Mouse (Mus musculus) lung, adult 2 months (tissue): Measurements from ENCODE around the gene Klhl11. TPM values are rescaled to one million over a fixed set of nuclear protein-coding genes. Genes with fewer than 3 reads are reported as not detected.

Source experiments
- DNase-seq: peaks from one replicate; pipeline ENCODE4 v3.0.0; 2022
- H3K4me1 ChIP-seq: fragments of 200-500 bp; 2 replicates; pipeline ENCODE4 v1.6.1; 2011; ENCODE audit warnings: low read length; ENCODE audit not compliant: control insufficient read depth, insufficient read depth
- H3K4me3 ChIP-seq: fragments of 200-500 bp; replicated peaks from 2 replicates; pipeline ENCODE3; 2011; ENCODE audit warnings: low read depth, mild to moderate bottlenecking, control low read depth, low read length; ENCODE audit errors: extremely low read depth
- CTCF ChIP-seq: fragments of 200-500 bp; IDR thresholded peaks from 2 replicates; pipeline ENCODE4 v1.5.1; 2011; ENCODE audit warnings: mild to moderate bottlenecking, low read length, control low read depth; ENCODE audit not compliant: insufficient read depth
- POLR2A ChIP-seq: fragments of 200-500 bp; IDR thresholded peaks from 2 replicates; pipeline ENCODE4 v1.6.1; 2011; ENCODE audit warnings: low read depth, mild to moderate bottlenecking, control low read depth, low read length, borderline replicate concordance; ENCODE audit errors: extremely low read depth
- WGBS: fragments of 180-500 bp; shearing (Covaris S2); methylation state at CpG from one replicate; pipeline ENCODE4 v1.1.7; 2018; 5-methylcytosine and 5-hydroxymethylcytosine counted together
- polyA plus RNA-seq: library from polyadenylated mRNA; depleted of rRNA; stranded (reverse); fragments of >200 nt; gene quantifications from 2 replicates; pipeline ENCODE4 v1.2.3, GENCODE M21; 2012

Gene Klhl11
- polyA plus RNA-seq, 1 experiment, result 6.2 TPM

DNA sequence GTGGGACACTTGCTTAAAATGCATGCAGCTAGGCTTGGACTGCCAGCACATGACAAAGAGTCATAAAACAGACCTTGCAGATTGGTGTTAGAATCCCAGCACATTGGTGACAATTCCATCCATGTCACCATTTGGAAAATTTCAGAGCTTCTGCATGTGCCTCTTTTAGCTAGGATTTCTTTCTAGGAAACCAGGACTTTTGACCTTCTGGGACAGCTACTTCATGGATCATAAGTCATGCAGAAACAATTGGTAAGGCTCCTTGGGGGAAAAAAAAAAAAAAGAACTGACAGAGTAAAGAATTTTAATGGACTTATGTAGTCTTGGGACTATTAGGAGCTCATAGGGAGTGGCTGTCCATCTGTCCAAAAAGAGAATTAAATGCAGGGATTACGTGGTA is 34.6 kb downstream of the Klhl11 start:
- no peak for DNase-seq
- WGBS, result 93% methylated on average over 1 of the region's 1 CpGs
- Histone ChIP-seq H3K4me3 (no peak overlapping the region), H3K4me1 (peaks cover 3% of the 10 kb centered on the region)
- no peak for TF ChIP-seq CTCF
- no peak for TF ChIP-seq POLR2A

- WGBS, result 87% methylated on average over 9 of the region's 9 CpGs
- TF ChIP-seq CTCF (no peak), POLR2A (no peak)
- no peak for DNase-seq
- no peak overlapping the region for H3K4me3 ChIP-seq
- H3K4me1 ChIP-seq, result peaks cover 3% of the 10 kb centered on the region
Measured at GRCm38 (mm10) chr11:100435678-100436246, 36.8 kb downstream of the Klhl11 start.

DNA sequence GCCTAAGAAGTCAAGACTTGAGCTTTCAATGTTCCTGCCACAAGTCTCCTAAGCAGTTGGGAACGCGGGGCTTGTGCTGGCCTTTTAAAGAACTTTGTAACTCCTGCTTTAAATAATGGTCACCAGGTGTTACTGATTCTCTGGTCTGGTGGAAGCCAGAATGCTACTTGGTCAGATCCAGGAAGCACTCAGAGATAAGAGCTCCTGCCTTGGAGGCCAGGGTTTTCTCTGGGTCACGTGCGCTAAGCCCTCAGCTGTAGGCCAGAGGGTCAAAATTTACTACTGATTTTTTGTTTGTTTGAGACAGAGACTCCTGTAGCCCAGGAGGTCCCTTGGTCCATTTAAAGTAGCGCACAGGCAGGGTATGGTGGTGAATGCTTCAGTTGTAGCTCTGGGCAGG is 40.5 kb downstream of the Klhl11 start:
- 79% methylated on average over 5 of the region's 5 CpGs for WGBS
- no peak for DNase-seq
- no peak for TF ChIP-seq CTCF
- TF ChIP-seq POLR2A, result no peak
- H3K4me3 ChIP-seq, result no peak overlapping the region
- no peaks in the 10 kb centered on the region for H3K4me1 ChIP-seq

DNA sequence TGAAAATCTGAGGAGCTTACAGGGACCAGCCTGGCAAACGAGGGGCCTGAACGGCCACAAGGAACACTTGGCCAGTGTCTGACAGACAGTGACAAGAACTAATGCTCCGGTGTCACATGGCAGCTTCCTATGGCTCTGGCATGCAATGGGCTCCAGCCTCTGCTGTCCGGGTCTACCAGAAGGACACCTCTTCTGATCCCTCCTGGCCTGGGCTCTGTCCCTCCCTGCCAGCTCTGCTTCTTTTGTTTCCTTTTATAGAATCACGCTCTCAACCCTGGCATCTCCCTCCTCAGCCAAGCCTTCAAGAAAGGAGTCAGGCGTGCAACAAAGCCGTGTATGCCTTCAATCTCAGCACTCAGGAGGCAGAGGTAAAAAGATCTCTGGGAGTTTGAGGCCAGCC is 42.5 kb downstream of the Klhl11 start:
- no peak for DNase-seq
- TF ChIP-seq POLR2A (no peak), CTCF (no peak)
- Histone ChIP-seq H3K4me1 (no peaks in the 10 kb centered on the region), H3K4me3 (no peak overlapping the region)
- 73% methylated on average over 7 of the region's 7 CpGs for WGBS

- TF ChIP-seq CTCF (no peak), POLR2A (no peak)
- 36% methylated on average over 9 of the region's 9 CpGs for WGBS
- no peak overlapping the region for H3K4me3 ChIP-seq
- DNase-seq, result no peak
- no peaks in the 10 kb centered on the region for H3K4me1 ChIP-seq
Measured at GRCm38 (mm10) chr11:100428612-100429199, 43.8 kb downstream of the Klhl11 start.

DNA sequence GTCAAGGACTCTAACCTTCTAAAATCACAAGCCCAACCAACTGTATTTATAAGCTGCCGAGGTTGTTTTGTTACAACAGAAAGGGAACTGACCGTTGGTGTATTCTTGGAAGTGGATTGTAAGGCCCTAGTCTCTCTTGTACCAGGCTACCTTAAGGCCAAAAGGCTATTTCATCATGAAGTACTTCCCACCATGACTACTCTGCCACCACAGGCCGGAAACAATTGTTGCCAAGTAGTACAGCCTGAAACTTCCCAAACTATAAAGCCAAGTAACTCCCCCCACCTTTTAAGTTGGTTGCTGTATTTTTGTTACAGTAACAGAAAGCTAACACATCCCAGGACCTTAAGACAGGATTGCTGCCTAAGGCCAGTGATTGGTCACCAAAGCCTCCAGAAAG is 45.7 kb downstream of the Klhl11 start:
- WGBS, result 65% methylated on average over 3 of the region's 3 CpGs
- no peak for DNase-seq
- Histone ChIP-seq H3K4me3 (no peak overlapping the region), H3K4me1 (no peaks in the 10 kb centered on the region)
- TF ChIP-seq POLR2A (no peak), CTCF (no peak)

GRCm38 (mm10) chr11:100425851-100426250 is 46.7 kb downstream of the Klhl11 start:
- TF ChIP-seq CTCF (peak; percentile 84), POLR2A (no peak)
- no peak overlapping the region for H3K4me3 ChIP-seq
- peak; percentile 71 for DNase-seq
- no peaks in the 10 kb centered on the region for H3K4me1 ChIP-seq
- WGBS, result 27% methylated on average over 7 of the region's 7 CpGs

GRCm38 (mm10) chr11:100423836-100424235 is 48.7 kb downstream of the Klhl11 start:
- TF ChIP-seq POLR2A (no peak), CTCF (no peak)
- no peak for DNase-seq
- 88% methylated on average over 7 of the region's 7 CpGs for WGBS
- Histone ChIP-seq H3K4me3 (no peak overlapping the region), H3K4me1 (no peaks in the 10 kb centered on the region)

DNA sequence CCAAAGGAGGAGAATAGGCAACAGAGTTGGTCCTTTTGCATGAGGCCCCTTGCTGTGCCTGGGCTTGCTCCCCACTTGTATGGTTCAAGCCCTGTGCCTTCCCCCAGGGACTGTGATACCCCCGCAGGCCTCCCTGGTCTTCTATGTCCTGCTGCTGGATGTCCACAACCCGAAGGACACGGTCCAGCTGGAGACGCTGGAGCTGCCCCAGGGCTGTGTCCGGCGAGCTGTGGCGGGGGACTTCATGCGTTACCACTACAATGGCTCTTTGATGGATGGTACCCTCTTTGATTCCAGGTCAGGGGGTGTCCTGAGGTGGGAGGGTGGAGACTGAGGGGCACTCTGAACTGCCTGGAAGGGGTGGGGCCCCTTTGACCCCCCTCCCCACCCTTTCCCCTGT is 51.0 kb downstream of the Klhl11 start:
- Histone ChIP-seq H3K4me3 (no peak overlapping the region), H3K4me1 (no peaks in the 10 kb centered on the region)
- 80% methylated on average over 8 of the region's 8 CpGs for WGBS
- TF ChIP-seq CTCF, result no peak
- DNase-seq, result no peak
